Mouse (Mus musculus): Measurements from ENCODE around the gene Lyz2. TPM values are rescaled to one million over a fixed set of nuclear protein-coding genes. Genes with fewer than 3 reads are reported as not detected.
"Not testable (repeated sequence)": the region's sequence is repeated elsewhere in the genome, so short reads cannot be mapped to it uniquely, and the experiment has no call there.

Lyz2 gene
- polyA plus RNA-seq, 1 experiment from 2014 or later, result 16.8 TPM

GRCm38 (mm10) chr10:117299901-117300520, 17.9 kb upstream of the Lyz2 start:
- H3K27me3 ChIP-seq (ENCODE audit: control insufficient read depth, insufficient read depth, low read depth, low read length), result no peaks in the 10 kb centered on the region
- no peaks in the 10 kb centered on the region for H3K36me3 ChIP-seq (ENCODE audit: control insufficient read depth, insufficient read depth, low read length)
- no peak overlapping the region for H3K4me3 ChIP-seq (ENCODE audit: low read depth, low read length)
- no peak overlapping the region for H3K9ac ChIP-seq (ENCODE audit: low read depth, low read length)
- H3K9me3 ChIP-seq (replicated peaks; ENCODE audit: control insufficient read depth, low read length, poor library complexity, severe bottlenecking), result no peaks in the 10 kb centered on the region
- no peak overlapping the region for H3K27ac ChIP-seq (ENCODE audit: low read length)
- WGBS, result 84% methylated on average over 5 of the region's 5 CpGs
- no peaks in the 10 kb centered on the region for H3K4me1 ChIP-seq (ENCODE audit: control insufficient read depth, insufficient read depth, low read length)
- ATAC-seq, result no peak
- no peak overlapping the region for H3K4me2 ChIP-seq (ENCODE audit: low read length)

DNA sequence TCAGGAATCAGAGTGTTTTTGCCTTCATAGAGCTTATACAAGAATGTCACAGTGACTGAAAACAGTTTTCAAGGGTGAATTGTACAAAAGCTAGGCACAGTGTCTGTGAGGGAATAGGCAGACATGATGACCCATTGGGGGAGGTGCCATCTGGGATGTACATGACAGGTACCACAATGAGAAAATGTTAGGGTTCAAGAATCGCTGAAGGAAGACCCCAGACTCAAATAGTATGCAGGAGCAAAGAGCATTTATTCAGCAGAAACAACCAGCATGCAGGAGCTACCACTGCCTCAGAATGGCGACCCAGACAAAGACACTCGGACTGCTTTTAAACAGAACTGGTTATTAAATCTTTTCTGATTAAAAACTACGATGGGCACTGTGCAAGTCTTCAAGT, 17.0 kb upstream of the Lyz2 start:
- Histone ChIP-seq H3K27ac (ENCODE audit: low read length) (no peak overlapping the region), H3K4me2 (ENCODE audit: low read length) (no peak overlapping the region), H3K27me3 (ENCODE audit: control insufficient read depth, insufficient read depth, low read depth, low read length) (no peaks in the 10 kb centered on the region), H3K36me3 (ENCODE audit: control insufficient read depth, insufficient read depth, low read length) (no peaks in the 10 kb centered on the region), H3K4me1 (ENCODE audit: control insufficient read depth, insufficient read depth, low read length) (no peaks in the 10 kb centered on the region), H3K9me3 (replicated peaks; ENCODE audit: control insufficient read depth, low read length, poor library complexity, severe bottlenecking) (no peaks in the 10 kb centered on the region), H3K9ac (ENCODE audit: low read depth, low read length) (no peak overlapping the region), H3K4me3 (ENCODE audit: low read depth, low read length) (no peak overlapping the region)
- 92% methylated on average over 4 of the region's 4 CpGs for WGBS
- ATAC-seq, result no peak

DNA sequence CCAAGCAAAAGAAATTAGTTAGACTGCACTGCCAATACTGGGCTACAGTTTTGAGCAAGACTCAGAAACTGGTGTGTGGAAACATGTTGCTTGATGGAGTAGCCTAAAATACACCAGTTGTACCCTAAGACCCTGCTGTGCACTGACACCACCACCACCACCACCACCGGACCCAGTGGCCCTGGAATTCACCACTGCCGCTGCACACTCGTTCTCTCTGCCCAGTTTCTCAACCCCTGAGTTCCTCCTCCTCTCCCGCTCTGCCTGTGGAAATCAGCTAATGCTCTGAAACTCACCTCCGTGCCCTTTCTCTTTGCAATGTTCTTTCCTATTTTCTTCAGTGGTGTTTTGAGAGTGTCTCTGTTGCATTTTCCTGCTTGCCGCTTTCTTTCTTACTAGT, 16.2 kb upstream of the Lyz2 start:
- WGBS, result 80% methylated on average over 6 of the region's 6 CpGs
- no peak overlapping the region for H3K4me3 ChIP-seq (ENCODE audit: low read depth, low read length)
- no peaks in the 10 kb centered on the region for H3K27me3 ChIP-seq (ENCODE audit: control insufficient read depth, insufficient read depth, low read depth, low read length)
- no peak overlapping the region for H3K27ac ChIP-seq (ENCODE audit: low read length)
- no peak overlapping the region for H3K4me2 ChIP-seq (ENCODE audit: low read length)
- H3K9ac ChIP-seq (ENCODE audit: low read depth, low read length), result no peak overlapping the region
- H3K36me3 ChIP-seq (ENCODE audit: control insufficient read depth, insufficient read depth, low read length), result no peaks in the 10 kb centered on the region
- no peaks in the 10 kb centered on the region for H3K9me3 ChIP-seq (replicated peaks; ENCODE audit: control insufficient read depth, low read length, poor library complexity, severe bottlenecking)
- no peak for ATAC-seq
- H3K4me1 ChIP-seq (ENCODE audit: control insufficient read depth, insufficient read depth, low read length), result no peaks in the 10 kb centered on the region

- H3K27ac ChIP-seq (ENCODE audit: low read length), result no peak within 1 kb of the TSS
- no peaks in the 10 kb centered on the region for H3K9me3 ChIP-seq (replicated peaks; ENCODE audit: control insufficient read depth, low read length, poor library complexity, severe bottlenecking)
- H3K4me2 ChIP-seq (ENCODE audit: low read length), result no peak within 1 kb of the TSS
- H3K4me1 ChIP-seq (ENCODE audit: control insufficient read depth, insufficient read depth, low read length), result no peaks in the 10 kb centered on the region
- no peak within 1 kb of the TSS for H3K9ac ChIP-seq (ENCODE audit: low read depth, low read length)
- no peaks in the 10 kb centered on the region for H3K36me3 ChIP-seq (ENCODE audit: control insufficient read depth, insufficient read depth, low read length)
- 76% methylated on average over 5 of the region's 5 CpGs for WGBS
- ATAC-seq, result no peak
- H3K4me3 ChIP-seq (ENCODE audit: low read depth, low read length), result no peak within 1 kb of the TSS
- H3K27me3 ChIP-seq (ENCODE audit: control insufficient read depth, insufficient read depth, low read depth, low read length), result no peaks in the 10 kb centered on the region
Measured at GRCm38 (mm10) chr10:117292671-117293070, 10.6 kb upstream of the Lyz2 start, which contains the start of gene Lyz1. Gene Lyz1 (minus strand): TSS chr10:117292868.

DNA sequence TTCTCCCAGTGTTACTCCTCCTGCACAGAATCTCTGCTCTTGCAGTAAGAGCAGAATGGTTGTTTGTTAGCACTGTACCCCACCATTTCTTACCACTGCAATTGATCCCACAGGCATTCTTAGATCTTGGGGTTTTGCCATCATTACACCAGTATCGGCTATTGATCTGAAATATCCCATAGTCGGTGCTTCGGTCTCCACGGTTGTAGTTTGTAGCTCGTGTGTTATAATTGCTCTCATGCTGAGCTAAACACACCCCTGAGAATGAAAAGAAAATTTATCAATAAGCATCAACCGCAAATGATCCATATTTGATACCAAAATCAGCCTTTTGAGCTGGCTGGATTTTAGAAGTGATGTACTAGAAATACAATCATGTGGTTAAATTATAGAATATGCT, 8.8 kb upstream of the Lyz2 start:
- not testable (repeated sequence) for H3K9ac ChIP-seq (ENCODE audit: low read depth, low read length); H3K4me2 ChIP-seq (ENCODE audit: low read length); H3K36me3 ChIP-seq (ENCODE audit: control insufficient read depth, insufficient read depth, low read length); H3K27me3 ChIP-seq (ENCODE audit: control insufficient read depth, insufficient read depth, low read depth, low read length); H3K27ac ChIP-seq (ENCODE audit: low read length); ATAC-seq; H3K4me1 ChIP-seq (ENCODE audit: control insufficient read depth, insufficient read depth, low read length); H3K9me3 ChIP-seq (replicated peaks; ENCODE audit: control insufficient read depth, low read length, poor library complexity, severe bottlenecking); H3K4me3 ChIP-seq (ENCODE audit: low read depth, low read length)
- WGBS, result 89% methylated on average over 6 of the region's 6 CpGs

- H3K27me3 ChIP-seq (ENCODE audit: control insufficient read depth, insufficient read depth, low read depth, low read length), result no peaks in the 10 kb centered on the region
- 50% methylated on average over 6 of the region's 6 CpGs for WGBS
- H3K4me1 ChIP-seq (ENCODE audit: control insufficient read depth, insufficient read depth, low read length), result no peaks in the 10 kb centered on the region
- ATAC-seq, result no peak
- H3K36me3 ChIP-seq (ENCODE audit: control insufficient read depth, insufficient read depth, low read length), result no peaks in the 10 kb centered on the region
- H3K4me3 ChIP-seq (ENCODE audit: low read depth, low read length), result no peak overlapping the region
- no peak overlapping the region for H3K9ac ChIP-seq (ENCODE audit: low read depth, low read length)
- H3K27ac ChIP-seq (ENCODE audit: low read length), result no peak overlapping the region
- H3K4me2 ChIP-seq (ENCODE audit: low read length), result no peak overlapping the region
- no peaks in the 10 kb centered on the region for H3K9me3 ChIP-seq (replicated peaks; ENCODE audit: control insufficient read depth, low read length, poor library complexity, severe bottlenecking)
Measured at GRCm38 (mm10) chr10:117290046-117290870, 8.1 kb upstream of the Lyz2 start.

GRCm38 (mm10) chr10:117289034-117289505, 6.9 kb upstream of the Lyz2 start:
- 74% methylated on average over 5 of the region's 5 CpGs for WGBS
- not testable (repeated sequence) for H3K4me1 ChIP-seq (ENCODE audit: control insufficient read depth, insufficient read depth, low read length); H3K4me2 ChIP-seq (ENCODE audit: low read length); H3K36me3 ChIP-seq (ENCODE audit: control insufficient read depth, insufficient read depth, low read length); H3K4me3 ChIP-seq (ENCODE audit: low read depth, low read length); H3K27ac ChIP-seq (ENCODE audit: low read length); H3K27me3 ChIP-seq (ENCODE audit: control insufficient read depth, insufficient read depth, low read depth, low read length); H3K9me3 ChIP-seq (replicated peaks; ENCODE audit: control insufficient read depth, low read length, poor library complexity, severe bottlenecking); H3K9ac ChIP-seq (ENCODE audit: low read depth, low read length); ATAC-seq

DNA sequence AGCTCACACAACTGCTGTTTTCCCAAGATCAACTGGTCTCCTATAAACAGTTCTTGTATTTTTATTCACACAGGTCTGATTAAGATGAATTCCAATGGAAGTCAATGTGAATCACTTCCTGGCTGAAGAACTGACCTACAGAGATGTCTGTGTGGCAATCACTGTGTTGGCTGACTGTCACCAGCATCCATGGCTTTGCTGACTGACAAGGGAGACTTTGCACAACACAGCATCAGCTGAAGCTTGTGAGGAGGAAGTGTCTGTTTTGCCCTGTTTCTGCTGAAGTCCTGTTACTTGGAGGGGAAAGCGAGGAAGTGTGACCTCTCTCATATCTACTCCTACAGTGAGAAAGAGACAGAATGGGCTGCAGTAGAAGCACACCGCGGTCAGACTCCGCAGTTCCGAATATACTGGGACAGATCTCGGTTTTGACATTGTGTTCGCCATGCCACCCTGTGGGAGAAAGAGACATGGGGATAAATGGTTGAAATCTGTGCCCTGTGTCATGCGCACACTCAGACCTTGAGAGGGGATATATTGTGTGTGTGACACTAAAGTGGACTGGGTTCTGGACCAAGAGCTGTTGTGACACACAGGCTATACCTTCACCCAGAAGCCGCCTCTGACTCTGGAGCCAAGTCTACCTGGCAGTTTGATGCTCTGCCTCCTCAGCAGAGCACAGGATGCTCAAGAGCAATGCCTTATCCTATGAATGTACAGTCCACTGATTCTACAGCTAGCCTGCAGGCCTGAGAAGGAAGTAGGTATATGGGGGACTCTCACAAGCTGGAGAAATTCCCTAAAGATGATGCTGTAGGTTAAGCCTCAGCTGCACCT, 6.3 kb upstream of the Lyz2 start:
- no peak for ATAC-seq
- no peaks in the 10 kb centered on the region for H3K36me3 ChIP-seq (ENCODE audit: control insufficient read depth, insufficient read depth, low read length)
- 91% methylated on average over 9 of the region's 9 CpGs for WGBS

More for the DNA sequence above, 6.3 kb upstream of the Lyz2 start:
- no peaks in the 10 kb centered on the region for H3K9me3 ChIP-seq (replicated peaks; ENCODE audit: control insufficient read depth, low read length, poor library complexity, severe bottlenecking)
- H3K4me3 ChIP-seq (ENCODE audit: low read depth, low read length), result no peak overlapping the region
- H3K27me3 ChIP-seq (ENCODE audit: control insufficient read depth, insufficient read depth, low read depth, low read length), result no peaks in the 10 kb centered on the region
- no peaks in the 10 kb centered on the region for H3K4me1 ChIP-seq (ENCODE audit: control insufficient read depth, insufficient read depth, low read length)
- H3K27ac ChIP-seq (ENCODE audit: low read length), result no peak overlapping the region
- H3K9ac ChIP-seq (ENCODE audit: low read depth, low read length), result no peak overlapping the region
- H3K4me2 ChIP-seq (ENCODE audit: low read length), result no peak overlapping the region
